ENCODE assay signal across 8 mouse cellular contexts in the genomic region with DNA sequence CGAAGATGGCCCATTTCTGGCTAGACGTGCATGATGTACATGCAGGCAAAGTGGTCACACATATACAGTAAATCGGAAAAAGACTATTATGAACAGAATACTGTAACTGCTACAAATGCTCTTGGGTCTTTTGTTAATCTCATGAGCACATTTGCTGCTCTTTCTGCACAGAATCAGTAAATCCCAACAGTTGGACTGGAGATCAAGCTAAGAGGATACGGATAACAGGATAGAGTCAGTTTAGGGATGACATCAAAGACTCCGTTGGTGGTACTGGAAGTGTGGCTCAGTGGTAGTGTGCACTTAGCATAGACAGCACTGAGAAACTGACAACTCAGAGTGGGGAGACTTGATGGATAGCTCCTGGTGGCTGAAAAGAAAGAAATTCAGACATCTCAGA. TPM values are rescaled to one million over a fixed set of nuclear protein-coding genes. Genes with fewer than 3 reads are reported as not detected.
DNase-seq lines count a peak whose midpoint lies in the region; ATAC-seq and TF ChIP-seq lines count a peak whose summit lies in the region.

No protein-coding gene starts in this region.

- H3K4me1 ChIP-seq in kidney, postnatal 0 days (replicated peaks; ENCODE audit: insufficient read depth, low read length) = peaks cover 6% of the 10 kb centered on the region
- H3K4me1 ChIP-seq in intestine, embryonic 14.5 days (replicated peaks; ENCODE audit: control insufficient read depth, insufficient read depth, low read length) = peaks cover 8% of the 10 kb centered on the region
- peaks cover 10% of the 10 kb centered on the region for H3K4me1 ChIP-seq in neural tube, embryonic 14.5 days (ENCODE audit: control insufficient read depth, insufficient read depth, low read length)

- peak overlapping the region; percentile 97 for H3K27ac ChIP-seq in kidney, postnatal 0 days
- H3K27ac ChIP-seq in intestine, embryonic 14.5 days (ENCODE audit: low read depth) = peak overlapping the region; percentile 91
- peak overlapping the region; percentile 94; the same call in 1 of the 2 replicates for H3K27ac ChIP-seq in neural tube, embryonic 14.5 days (ENCODE audit: low read depth, low read length)

- peak overlapping the region; percentile 73 for H3K4me2 ChIP-seq in kidney, postnatal 0 days (ENCODE audit: low read length)
- peak overlapping the region; percentile 73 for H3K4me2 ChIP-seq in intestine, embryonic 14.5 days (ENCODE audit: low read length)
- H3K4me2 ChIP-seq in neural tube, embryonic 14.5 days (ENCODE audit: low read depth, low read length) = peak overlapping the region; percentile 87

- H3K4me3 ChIP-seq in kidney, postnatal 0 days (replicated peaks; ENCODE audit: low read depth, low read length) = peak overlapping the region; percentile 86
- peak overlapping the region; percentile 75 for H3K4me3 ChIP-seq in intestine, embryonic 14.5 days (ENCODE audit: low read depth, low read length)
- peak overlapping the region; percentile 98 for H3K4me3 ChIP-seq in neural tube, embryonic 14.5 days (ENCODE audit: low read depth, low read length)

- no peaks in the 10 kb centered on the region for H3K27me3 ChIP-seq in kidney, postnatal 0 days (ENCODE audit: insufficient read depth, low read length)
- H3K27me3 ChIP-seq in intestine, embryonic 14.5 days (replicated peaks; ENCODE audit: control insufficient read depth, insufficient read depth, low read length) = no peaks in the 10 kb centered on the region
- H3K27me3 ChIP-seq in neural tube, embryonic 14.5 days (ENCODE audit: control insufficient read depth, insufficient read depth, low read length) = no peaks in the 10 kb centered on the region

- peaks cover 11% of the 10 kb centered on the region; the same call in 1 of the 2 replicates for H3K36me3 ChIP-seq in kidney, postnatal 0 days (ENCODE audit: insufficient read depth, low read length)
- peaks cover 20% of the 10 kb centered on the region for H3K36me3 ChIP-seq in intestine, embryonic 14.5 days (ENCODE audit: control insufficient read depth, insufficient read depth, low read length)
- H3K36me3 ChIP-seq in neural tube, embryonic 14.5 days (ENCODE audit: control insufficient read depth, insufficient read depth, low read length) = peaks cover 16% of the 10 kb centered on the region

- peak overlapping the region; percentile 86 for H3K9ac ChIP-seq in kidney, postnatal 0 days (ENCODE audit: low read depth, low read length)
- H3K9ac ChIP-seq in intestine, embryonic 14.5 days (ENCODE audit: low read length) = peak overlapping the region; percentile 77
- H3K9ac ChIP-seq in neural tube, embryonic 14.5 days (replicated peaks; ENCODE audit: low read depth, low read length) = peak overlapping the region; percentile 90

- TF ChIP-seq CTCF in kidney, postnatal 0 days (IDR thresholded peaks at IDR 0.05; ENCODE audit: low read depth) = no peak

- WGBS in kidney, postnatal 0 days = 21% methylated on average over 5 of the region's 5 CpGs
- WGBS in intestine, embryonic 14.5 days = 33% methylated on average over 5 of the region's 5 CpGs
- WGBS in neural tube, embryonic 14.5 days = 32% methylated on average over 5 of the region's 5 CpGs

- ATAC-seq in kidney, postnatal 0 days (replicated peaks; ENCODE audit: low FRiP score, low read depth) = no peak
- no peak for ATAC-seq in intestine, embryonic 14.5 days (replicated peaks; ENCODE audit: low FRiP score, low TSS enrichment, low read depth)
- no peak for ATAC-seq in neural tube, embryonic 14.5 days (ENCODE audit: low read depth)

- DNase-seq in kidney, postnatal 0 days (ENCODE audit: low spot score) = no peak
- no peak for DNase-seq in kidney, adult 11 months
- peak; percentile 24 for DNase-seq in c-Kit-negative CD71-positive TER-119-positive erythroid progenitor cells, embryonic 14.5 days (ENCODE audit: low read depth, low spot score)
- DNase-seq in intestine, embryonic 14.5 days (ENCODE audit: low spot score) = no peak
- DNase-seq in cerebellum, adult 11 months = no peak
- no peak for DNase-seq in urinary bladder, postnatal 10 days (ENCODE audit: low spot score)
- DNase-seq in kidney, adult 18-20 months = no peak

- H3K9me3 ChIP-seq in kidney, postnatal 0 days (replicated peaks; ENCODE audit: low read length) = no peaks in the 10 kb centered on the region
- no peaks in the 10 kb centered on the region for H3K9me3 ChIP-seq in intestine, embryonic 14.5 days (ENCODE audit: control insufficient read depth, low read length)
- H3K9me3 ChIP-seq in neural tube, embryonic 14.5 days (ENCODE audit: control insufficient read depth, low read length) = no peaks in the 10 kb centered on the region

RNA-seq across cellular contexts. Expression of gene Ifnar1, which starts 0.8 kb away (rescaled TPM):
- polyA plus RNA-seq in kidney, postnatal 0 days (2015; fragmentation: Nextera tagmentation; extraction: Ambion mirVana) = 33.5 and 37.1 TPM in 2 replicates
- polyA plus RNA-seq in intestine, embryonic 14.5 days (2014; fragmentation: Nextera tagmentation; extraction: Ambion mirVana) = 51.9 and 60.9 TPM in 2 replicates
- polyA plus RNA-seq in neural tube, embryonic 14.5 days (2014; fragmentation: Nextera tagmentation; extraction: Ambion mirVana) = 48.3 and 52.6 TPM in 2 replicates
